Mouse (Mus musculus): ENCODE measurements around the gene Uqcc2.

GRCm38 (mm10) chr17:27095690-27096089 is 38.0 kb downstream of the Uqcc2 start:
- TF ChIP-seq NELFE (IDR thresholded peaks at IDR 0.05; ENCODE audit: low read depth, low read length) (no peak), MXI1 (IDR thresholded peaks at IDR 0.05; ENCODE audit: low read depth, low read length) (no peak), MAX (IDR thresholded peaks at IDR 0.05; ENCODE audit: low read length) (no peak), CTCF (IDR thresholded peaks at IDR 0.05 in 2 of 3, conservative IDR thresholded peaks at IDR 0.05 in 1 of 3; ENCODE audit: control insufficient read depth in 1 of 3, insufficient read depth in 1 of 3, low read depth in 2 of 3, low read length in 3 of 3, poor library complexity in 1 of 3, severe bottlenecking in 1 of 3) (0 out of 6 replicates have a peak, but pooled peaks of 1 of the 3 experiments have one; percentile 18), HCFC1 (IDR thresholded peaks at IDR 0.05; ENCODE audit: low read depth, low read length) (no peak), SIN3A (IDR thresholded peaks at IDR 0.05; ENCODE audit: low read length) (no peak), CHD1 (IDR thresholded peaks at IDR 0.05; ENCODE audit: low read depth, low read length) (no peak), GABPA (IDR thresholded peaks at IDR 0.05; ENCODE audit: low read depth, low read length) (no peak), UBTF (IDR thresholded peaks at IDR 0.05; ENCODE audit: borderline replicate concordance, insufficient read depth, low read depth, low read length) (no peak), EP300 (IDR thresholded peaks at IDR 0.05; ENCODE audit: low read depth in 1 of 2, low read length in 2 of 2) (no peak)

Data from MEL (cell line).